Mouse (Mus musculus) ES-E14 (cell line): ENCODE results near the gene Eef2kmt.

ENCODE experiments used
- CHD2 ChIP-seq: IDR thresholded peaks from 2 replicates; pipeline ENCODE4 v1.6.1; 2014; ENCODE audit warnings: mild to moderate bottlenecking, low read depth, low read length, inconsistent platforms
- HCFC1 ChIP-seq: IDR thresholded peaks from 2 replicates; pipeline ENCODE4 v1.6.1; 2012; ENCODE audit warnings: low read length, inconsistent platforms, borderline replicate concordance; ENCODE audit not compliant: insufficient read depth
- MAFK ChIP-seq: IDR thresholded peaks from 2 replicates; pipeline ENCODE4 v1.6.1; 2014; ENCODE audit warnings: mild to moderate bottlenecking, low read depth, low read length, inconsistent platforms; ENCODE audit not compliant: insufficient read depth
- ZC3H11A ChIP-seq: IDR thresholded peaks from 2 replicates; pipeline ENCODE4 v1.6.1; 2012; ENCODE audit warnings: low read depth, mild to moderate bottlenecking, inconsistent platforms, low read length, borderline replicate concordance
- ZNF384 ChIP-seq: IDR thresholded peaks from 2 replicates; pipeline ENCODE4 v1.6.1; 2012; ENCODE audit warnings: low read depth, low read length, inconsistent platforms

GRCm38 (mm10) chr16:5203668-5204433 lies 51.9 kb downstream of the Eef2kmt start, which contains the start of gene Nagpa:
- no peak; the same call in none of the 2 replicates for TF ChIP-seq CHD2
- TF ChIP-seq HCFC1 = peak; percentile 90
- TF ChIP-seq ZC3H11A = no peak
- TF ChIP-seq ZNF384 = no peak
- TF ChIP-seq MAFK = no peak
